Mouse (Mus musculus): ENCODE data around the gene Rhov.

Rhov gene

DNA sequence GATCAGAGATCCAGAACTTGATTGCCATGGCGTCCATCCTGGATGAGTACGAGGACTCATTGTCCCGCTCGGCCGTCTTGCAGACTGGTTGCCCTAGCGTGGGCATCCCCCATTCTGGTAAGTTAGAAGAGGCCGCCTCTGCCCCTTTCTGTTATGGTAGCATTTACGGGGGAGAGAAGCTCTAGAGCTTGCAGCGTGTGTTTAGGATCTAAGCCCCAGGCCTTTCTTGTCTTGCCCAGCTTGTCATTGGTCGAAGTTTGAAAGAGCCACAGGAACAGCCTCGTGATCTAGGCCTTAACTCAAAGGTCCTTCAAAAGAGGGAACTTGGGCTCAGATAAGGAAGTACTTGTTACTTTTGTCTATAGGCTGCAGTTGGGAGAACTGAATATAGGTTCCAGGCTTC is 17.9 kb upstream of the Rhov start:
- DNase-seq (ENCODE audit: low spot score in 2 of 2), result no peak

DNA sequence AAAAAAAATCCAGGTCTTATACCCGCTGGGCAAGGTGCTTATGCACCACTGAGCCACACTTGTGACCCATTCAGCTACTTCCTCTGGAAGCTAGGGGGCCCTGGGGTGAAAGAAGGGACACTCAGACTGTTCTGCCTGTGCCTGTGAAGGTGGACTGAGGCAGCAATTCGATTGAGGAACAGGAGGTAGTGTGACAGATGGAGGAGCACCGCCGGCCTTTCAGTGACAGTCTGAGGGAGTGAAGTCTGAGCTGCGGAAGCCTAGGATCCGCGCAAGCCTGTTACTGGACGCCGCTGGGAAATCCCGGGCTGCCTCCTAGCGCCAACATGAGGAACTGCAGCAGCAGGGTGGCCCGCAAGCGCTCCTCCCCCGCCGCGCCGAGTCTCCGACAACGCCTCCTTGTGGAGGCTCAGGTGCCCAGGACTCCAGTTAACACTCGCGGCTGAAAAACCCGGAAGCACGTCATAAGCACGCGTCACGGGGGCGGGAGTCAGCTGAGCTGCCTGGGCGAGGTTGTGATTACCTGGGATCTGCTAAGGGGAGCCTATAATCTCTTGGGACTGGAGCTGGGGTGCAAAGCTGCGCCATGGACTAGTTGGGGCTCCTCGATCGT is 17.3 kb upstream of the Rhov start, which contains the start of gene Vps18:
Gene Vps18 (plus strand): TSS at position 471 of the 613 bp plus-strand sequence.
- DNase-seq (ENCODE audit: low spot score in 2 of 2), result peak; percentile 97 to 99

DNA sequence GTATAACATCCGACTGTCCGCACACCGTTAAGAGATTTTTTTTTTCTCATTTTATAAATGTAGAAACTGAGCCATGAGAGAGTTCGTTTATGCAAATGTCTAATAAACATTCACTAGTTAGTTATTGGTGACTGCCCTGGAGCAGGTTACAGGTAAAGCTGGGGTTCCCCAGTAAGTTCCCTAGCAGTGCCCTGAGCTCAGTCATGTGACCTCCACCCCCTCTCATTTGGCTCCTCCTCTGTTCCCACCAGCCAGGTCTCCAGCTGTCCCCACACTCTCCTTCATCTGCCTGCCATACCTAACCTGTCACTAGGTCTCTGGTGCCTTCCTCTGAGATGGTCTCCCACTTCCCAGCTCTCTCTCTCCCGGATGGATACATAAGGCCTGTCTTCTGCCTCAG is 16.3 kb upstream of the Rhov start:
- DNase-seq (ENCODE audit: low spot score in 2 of 2), result no peak

DNA sequence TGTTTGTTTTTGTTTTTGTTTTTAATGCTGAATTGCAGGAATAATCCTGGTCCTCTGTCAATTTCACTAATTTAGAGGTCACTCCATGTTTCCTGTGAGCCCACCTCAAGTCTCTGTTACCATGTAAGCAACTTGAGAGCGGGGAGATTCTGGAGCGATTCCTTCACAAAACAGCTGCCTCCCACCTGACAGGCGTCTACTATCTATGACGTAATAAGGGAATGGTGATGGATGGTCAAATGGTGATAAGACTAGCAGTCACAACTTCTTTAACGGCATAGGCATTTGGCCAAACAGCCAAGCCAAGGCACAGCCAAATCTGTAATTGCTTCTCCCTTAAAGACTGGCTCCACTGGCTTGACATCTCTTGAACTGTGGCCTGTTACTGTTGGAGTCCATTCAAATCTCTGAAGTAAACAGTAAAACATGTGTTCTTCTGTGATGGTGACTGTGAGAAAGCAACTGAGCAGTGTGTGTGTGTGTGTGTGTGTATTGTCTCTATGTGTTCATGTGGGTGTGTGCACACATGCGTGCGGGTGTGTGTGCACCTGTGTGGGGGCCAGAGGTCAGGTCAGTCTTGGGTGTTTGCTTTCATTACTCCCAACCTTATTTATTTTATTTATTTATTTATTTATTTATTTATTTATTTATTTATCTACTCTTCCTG is 11.0 kb upstream of the Rhov start:
- no peak for DNase-seq (ENCODE audit: low spot score in 2 of 2)

DNA sequence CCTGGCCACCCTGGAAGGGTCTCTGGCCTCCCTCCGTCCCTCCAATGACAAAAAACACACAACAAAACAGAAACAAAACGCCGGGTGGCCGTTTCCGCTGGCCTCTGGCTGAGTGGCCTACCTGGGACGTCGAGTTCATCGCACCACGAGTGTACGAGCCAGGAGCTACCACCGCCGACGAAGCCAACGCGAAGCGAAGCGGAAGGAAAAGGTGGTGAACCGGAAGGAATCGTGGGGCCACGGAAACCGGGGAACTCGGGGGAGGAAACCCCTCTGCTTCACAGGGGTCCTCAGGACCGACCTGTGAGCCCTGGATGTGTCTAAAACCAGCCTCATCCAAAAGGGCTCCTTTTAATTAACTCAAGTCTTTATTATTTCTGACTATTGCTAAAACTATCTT is 6.7 kb upstream of the Rhov start:
- no peak for DNase-seq (ENCODE audit: low spot score in 2 of 2)

DNA sequence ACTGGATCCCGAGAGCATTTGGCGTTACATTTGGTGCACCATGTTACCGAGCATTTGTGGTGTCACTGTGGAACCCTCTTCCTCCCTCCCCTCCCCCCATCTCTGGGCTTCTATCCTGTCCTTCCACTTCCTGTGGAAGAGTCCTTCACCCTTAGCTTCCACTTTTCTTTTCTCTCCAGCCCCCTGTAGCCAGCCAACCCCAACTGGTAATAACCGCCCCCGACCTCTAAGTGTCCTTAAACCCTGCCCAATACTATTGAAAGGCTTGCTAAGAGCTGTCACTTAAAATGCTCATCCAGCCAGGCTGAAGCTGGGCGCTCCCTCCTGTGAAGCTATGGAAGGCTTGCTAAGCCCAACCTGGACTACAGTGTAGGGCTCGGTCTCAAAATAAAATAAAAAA is 5.9 kb upstream of the Rhov start:
- DNase-seq (ENCODE audit: low spot score in 2 of 2), result no peak

DNA sequence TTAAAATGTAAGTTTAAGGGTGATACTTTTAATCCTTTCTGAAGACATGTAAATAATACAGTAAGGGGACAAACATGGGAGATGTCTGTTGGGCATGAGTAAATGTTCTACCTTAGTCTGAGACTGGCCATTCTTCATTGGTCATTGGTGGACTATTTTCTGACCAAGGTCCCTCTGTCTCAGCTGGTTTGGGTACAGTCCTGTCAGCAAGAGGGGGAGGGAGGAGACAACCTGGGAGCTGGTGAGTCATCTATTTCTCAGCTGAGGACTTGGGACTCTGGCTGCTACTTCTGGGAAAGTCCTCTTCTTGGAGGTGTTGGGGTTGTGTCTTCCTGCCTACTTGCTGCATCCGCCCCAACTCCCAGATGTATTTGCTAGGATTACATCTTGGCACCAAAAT is 3.1 kb upstream of the Rhov start:
- no peak for DNase-seq (ENCODE audit: low spot score in 2 of 2)

DNA sequence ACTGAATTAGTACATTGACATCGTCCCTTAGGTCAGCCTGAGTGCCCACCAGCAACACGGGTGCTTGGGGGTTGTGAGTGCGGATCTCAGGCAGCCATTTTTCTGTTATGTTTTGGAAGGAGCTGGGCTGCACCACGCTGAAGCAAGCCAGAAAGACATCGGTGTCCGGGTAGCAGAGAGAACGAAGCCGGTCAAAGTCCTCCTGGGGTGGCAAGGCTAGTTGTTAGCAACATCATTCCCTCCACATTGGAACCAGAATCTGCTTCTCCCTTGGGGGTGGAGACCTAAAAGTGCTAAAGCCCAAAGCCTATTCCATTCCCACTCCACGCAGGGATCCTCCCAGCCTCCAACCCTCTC is 808 bp downstream of the Rhov start:
- DNase-seq (ENCODE audit: low spot score in 2 of 2), result no peak

DNA sequence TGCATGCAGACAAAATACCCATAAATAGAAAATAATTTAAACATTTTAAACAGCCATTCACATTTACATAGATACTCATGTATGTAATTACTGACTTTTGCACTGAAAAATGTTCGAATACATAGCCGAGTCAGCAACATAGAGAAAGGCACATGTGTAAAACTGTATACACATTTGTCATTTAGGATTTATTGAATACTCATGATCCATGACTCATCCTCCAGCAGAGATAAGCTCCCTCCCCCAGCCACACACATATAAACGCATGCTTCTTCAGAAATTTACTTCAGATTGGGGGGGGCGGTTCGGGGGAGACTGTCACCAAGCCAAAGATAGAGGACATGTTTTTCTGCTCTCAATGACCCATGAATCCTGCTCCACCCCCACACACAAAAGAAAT is 7.3 kb downstream of the Rhov start:
- DNase-seq (ENCODE audit: low spot score in 2 of 2), result no peak

DNA sequence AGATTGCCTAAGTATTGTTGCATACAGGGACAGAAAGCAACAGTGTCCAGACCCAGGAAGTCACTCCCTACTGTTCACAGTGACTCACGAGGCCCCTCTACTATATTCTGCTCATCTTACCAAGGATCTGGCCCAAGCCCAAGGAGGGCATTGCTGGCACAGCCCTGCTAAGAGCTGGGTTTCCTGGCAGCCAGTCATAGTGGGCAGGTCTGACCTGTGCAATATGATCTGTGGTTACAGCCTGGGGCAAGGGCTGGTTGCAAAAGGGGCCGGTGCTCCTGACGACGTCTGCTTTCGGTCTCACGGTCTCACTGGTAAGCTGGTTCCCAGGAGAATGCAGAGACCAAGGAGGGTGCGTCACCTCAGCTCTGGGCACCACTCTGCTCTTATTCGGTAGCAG is 8.1 kb downstream of the Rhov start:
- no peak for DNase-seq (ENCODE audit: low spot score in 2 of 2)

DNA sequence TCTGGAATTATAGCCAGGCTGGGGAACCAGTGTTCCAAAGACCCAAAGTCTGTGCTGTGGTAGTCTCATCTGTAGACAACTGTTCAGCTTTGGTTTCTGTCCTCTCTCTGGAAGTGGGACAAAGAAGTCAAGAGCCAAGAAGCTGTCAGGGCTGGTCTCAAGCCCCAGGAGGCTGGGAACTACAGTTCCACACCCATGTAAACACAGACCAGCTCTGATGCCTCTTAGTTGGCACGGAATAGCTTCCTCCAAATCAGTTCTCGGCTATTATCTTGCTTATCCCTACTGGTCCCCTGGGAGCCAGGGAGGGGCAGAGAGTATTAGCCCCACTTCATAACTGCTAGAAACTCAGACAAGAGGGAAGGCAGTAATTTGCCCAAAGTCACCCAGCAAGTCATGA is 9.7 kb downstream of the Rhov start:
- no peak for DNase-seq (ENCODE audit: low spot score in 2 of 2)

DNA sequence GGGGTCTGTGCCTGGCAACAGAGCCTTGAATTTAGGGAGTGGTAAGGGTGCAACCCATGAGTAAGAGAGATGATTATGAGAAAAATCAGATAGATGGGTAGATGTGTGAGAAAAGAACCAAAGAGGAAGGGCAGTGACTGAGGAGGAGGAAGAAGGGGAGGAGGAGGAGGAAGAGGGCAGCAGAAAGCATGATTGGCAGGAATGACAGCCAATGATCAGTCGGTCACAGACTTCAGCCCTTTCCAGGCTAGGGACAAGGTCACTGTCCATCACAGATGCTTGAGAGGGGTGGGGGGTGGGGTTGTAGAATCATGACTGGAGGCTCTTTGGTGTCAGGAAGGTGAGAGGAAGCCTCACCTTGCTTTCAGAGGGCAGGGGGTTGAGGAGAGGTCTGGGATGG is 10.6 kb downstream of the Rhov start:
- DNase-seq (ENCODE audit: low spot score in 2 of 2), result no peak

DNA sequence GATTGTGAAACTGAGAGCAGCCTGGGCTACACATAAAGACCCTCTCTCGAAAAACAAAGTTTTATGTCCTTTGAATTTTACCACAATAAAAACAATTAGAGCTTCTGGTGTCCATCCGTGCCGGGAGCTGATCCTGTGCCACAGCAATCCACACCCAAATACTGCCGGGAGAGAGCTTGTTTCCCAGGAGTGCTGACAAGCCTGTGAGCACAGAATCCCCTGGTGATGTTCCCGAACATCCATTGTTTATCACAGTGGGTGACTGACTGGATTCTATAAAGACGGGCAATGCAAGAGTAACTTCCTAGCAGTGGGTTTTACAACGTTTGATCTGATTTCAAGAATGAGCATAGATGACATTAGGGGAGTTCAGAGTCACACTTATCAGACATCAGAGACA is 16.1 kb downstream of the Rhov start:
- no peak for DNase-seq (ENCODE audit: low spot score in 2 of 2)

DNA sequence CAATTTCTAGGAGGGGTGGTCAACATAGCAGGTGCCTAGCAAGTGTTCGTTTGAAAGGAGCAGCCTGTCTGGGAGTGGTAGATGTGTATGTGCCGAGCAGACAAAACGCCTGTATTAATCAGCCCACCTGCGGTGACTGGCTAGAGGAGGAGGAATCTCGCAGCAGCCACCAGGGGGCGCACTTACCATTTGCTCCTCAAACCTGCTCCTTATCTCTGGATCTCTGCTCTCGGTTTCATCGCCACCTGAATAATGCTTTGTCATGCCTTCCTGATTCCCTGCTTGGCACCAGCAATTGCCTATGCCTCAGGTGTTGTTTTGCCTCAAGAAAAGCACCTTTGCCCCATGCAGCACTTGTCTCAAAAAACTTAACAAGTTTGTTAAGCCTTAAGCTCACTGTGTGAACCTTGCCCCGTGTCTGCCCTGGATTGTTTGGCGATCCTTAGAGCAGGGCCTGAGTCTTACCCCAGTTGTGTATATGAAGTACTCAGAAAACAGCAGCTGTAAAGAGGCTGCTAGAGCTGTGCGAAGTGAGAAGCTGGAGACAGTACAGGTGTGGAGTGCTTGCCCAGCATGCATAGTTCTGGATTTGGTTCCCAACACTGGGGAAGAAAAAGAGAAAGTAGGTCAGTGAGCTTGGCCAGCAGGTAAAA is 20.1 kb downstream of the Rhov start:
- DNase-seq (ENCODE audit: low spot score in 2 of 2), result peak in 1 of 2 experiments; percentile 56

DNA sequence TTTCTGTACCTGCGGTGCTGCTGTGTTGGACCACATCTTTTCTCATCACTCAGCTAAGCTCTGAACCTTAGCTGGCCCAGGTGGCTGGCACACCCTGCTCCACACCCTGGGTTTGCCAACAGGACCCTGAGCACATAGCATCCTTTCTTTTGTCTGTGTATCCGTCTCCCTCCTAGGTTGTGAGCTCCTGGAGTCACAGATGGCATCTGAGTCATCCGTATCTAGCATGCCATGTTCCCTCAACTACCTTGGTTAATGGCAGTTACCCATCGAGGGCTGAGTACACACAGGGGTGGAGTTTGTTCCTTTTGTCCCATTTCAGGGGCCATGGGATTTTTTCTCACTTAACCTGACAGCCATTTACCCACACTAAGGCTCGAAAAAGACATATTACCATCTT is 20.7 kb downstream of the Rhov start:
- DNase-seq (ENCODE audit: low spot score in 2 of 2), result no peak

DNA sequence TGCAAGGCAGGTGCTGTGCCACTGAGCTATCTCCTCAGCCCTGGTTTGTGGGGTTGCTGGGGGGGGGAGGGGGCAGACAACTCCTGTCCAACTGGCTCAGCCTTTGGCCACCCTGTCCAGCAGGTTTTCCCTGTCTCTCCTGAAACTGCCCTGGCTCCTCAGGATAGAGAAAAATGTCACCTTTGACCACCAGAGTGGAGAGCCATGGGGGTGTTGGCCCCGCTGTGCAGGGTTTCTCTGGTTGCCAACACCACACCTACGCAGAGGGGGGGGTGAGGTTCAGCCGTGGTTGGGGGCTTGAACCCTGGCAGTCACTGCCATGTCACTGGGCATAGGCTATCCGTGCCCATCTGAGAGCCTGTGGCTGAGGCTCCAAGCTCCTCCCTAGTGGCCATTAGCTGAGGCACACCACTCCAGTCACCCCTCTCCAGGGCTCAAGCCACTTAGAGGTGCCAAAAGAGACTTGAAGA is 21.4 kb downstream of the Rhov start:
- no peak for DNase-seq (ENCODE audit: low spot score in 2 of 2)

DNA sequence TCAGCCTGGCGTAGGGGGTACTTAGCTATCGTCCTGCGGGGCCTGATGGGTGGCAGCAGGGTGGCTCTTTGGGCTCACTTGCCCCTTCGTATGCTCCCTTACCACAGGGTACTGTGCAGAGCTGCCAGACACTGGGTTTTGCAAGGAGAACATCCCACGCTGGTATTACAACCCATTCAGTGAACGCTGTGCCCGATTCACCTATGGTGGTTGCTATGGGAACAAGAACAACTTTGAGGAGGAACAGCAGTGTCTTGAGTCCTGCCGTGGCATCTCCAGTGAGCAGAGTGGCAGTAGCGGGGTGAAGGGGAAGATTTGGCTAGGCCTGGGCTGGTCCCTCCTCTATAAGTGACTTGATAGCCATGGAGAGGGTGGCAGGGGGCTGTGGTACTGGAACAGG is 23.2 kb downstream of the Rhov start:
- no peak for DNase-seq (ENCODE audit: low spot score in 2 of 2)

DNA sequence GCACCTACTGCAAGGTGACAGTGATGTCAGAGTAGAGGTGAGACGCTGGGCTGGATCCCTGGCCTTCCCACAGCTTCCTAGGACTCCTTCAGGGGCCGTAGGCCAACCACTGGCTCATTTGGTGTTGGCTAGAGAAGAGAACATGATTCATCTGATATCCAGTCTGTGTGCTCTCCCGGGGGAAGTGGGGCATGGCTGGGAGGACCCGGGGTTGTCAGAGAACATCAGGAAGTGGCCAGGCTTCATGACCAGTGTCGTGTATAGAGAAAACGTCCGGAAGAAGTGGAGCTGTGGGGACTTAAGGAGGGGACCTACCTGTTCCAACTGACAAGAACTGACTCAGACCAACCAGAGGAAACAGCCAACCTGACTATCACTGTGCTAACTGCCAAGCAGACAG is 25.8 kb downstream of the Rhov start:
- no peak for DNase-seq (ENCODE audit: low spot score in 2 of 2)

DNA sequence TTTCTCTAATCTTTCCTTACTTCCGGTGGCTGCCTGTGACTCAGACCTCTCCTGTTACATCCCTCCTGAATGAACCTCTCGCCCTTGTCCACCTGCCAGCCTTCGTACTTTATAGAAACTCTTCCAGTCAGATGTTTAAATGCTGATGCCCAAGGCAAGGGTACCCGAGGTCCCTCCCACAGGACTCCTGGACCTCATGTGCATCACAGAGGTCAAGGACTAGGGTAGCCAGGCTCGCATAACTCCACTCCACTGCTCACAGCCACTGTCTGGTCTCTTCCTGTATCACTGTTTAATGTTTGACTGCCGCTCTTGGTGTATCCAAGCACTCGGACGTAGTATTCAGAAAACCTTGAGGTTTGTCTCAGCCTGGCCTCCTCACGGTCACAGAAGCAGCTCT is 28.5 kb downstream of the Rhov start:
- DNase-seq (ENCODE audit: low spot score in 2 of 2), result no peak

DNA sequence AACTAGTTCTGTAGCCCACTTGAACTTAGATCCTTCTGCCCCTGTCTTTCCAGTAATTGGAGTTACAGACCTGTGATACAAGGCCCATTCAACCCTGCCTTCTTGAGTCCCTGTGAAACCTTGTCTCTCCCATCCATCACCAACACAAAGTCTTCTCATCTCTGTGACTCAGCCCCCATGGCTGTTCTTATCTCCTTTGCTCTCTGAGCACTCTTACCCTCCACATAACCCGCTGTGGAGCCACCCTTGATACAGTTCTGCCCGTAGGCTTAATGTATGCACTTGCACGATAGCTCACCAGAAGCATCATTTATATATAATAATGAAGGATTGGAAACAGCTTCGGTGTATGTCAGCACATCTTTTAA is 30.3 kb downstream of the Rhov start:
- no peak for DNase-seq (ENCODE audit: low spot score in 2 of 2)

DNA sequence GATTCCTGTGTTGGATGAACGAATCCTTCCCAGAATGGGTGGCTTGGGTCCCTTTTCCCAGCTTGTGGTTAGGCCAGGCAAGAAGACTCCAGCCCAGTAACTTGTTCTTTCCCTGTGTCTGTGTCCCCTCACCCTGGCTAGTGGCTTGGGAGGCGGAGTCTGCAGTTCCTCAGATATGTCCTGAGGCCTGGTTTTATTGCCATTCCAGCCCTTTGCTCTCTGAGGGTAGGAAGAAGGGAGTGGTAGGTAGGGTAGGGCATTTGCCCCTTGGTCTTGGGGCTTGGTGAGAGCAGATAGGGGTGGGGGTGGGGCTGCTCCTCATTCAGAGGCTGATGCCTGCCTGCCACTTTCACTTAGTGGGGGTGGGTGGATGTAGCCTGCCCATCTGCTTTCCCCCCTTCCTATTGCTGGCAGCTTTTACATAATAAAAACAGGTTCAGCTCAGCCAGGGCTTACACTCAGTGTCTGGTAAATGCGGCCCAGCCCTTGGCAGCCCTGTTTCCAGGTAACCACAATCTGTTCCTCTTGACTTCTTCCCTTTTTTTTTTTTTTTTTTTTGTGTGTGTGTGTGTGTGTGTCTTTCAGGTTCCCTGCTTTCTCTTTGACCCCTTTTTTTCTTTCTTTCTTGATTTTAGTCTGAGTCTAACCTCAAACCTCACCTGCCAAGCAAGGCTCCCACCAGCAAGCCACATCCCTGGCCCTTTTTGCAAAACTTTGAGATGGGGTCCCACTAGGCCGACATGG is 30.8 kb downstream of the Rhov start:
- no peak for DNase-seq (ENCODE audit: low spot score in 2 of 2)

DNA sequence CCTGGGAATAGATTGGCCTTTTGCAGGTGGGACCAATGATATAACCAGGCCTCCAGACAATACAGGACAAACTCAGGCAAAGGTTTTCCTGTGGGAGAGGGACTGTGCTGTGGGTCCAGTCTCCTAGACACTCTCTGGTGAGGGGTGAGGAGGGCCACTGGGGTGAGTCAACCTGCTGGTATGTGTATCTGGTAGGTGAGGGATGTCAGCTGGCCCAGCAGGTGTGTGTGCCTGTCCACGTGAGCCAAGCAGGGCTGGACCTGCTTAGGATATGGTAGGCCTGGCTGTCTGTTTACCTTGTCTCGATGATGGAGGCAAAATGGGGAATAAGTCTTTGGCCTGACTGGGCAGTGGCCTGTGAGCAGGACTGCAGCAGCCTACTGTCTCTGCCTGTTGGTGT is 32.4 kb downstream of the Rhov start:
- DNase-seq (ENCODE audit: low spot score in 2 of 2), result no peak

DNA sequence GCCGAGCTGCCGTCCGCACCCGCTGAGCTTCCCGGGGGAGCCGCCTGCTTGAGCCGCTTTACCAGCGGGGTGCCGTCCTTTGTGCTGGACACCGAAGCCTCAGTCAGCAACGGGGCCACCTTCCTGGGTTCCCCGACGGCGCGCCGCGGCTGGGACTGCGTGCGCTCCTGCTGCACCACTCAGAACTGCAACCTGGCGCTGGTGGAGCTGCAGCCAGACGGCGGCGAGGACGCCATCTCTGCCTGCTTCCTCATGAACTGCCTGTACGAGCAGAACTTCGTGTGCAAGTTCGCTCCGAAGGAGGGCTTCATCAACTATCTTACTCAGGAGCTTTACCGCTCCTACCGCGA is 33.2 kb downstream of the Rhov start:
- no peak for DNase-seq (ENCODE audit: low spot score in 2 of 2)

Data from right cerebral cortex, postnatal 36 days (tissue).